Mouse (Mus musculus): Measurements from ENCODE around the gene Palm2. TPM values are rescaled to one million over a fixed set of nuclear protein-coding genes. Genes with fewer than 3 reads are reported as not detected.

The Palm2 gene
- total RNA-seq, 2 experiments from 2014 or later = 10.3 to 43.5 TPM

- DNase-seq (ENCODE audit: low spot score in 2 of 2) = no peak
Observed at GRCm38 (mm10) chr4:57656861-57657260, 222.8 kb downstream of the Palm2 start.

GRCm38 (mm10) chr4:57660470-57660869, 226.4 kb downstream of the Palm2 start:
- no peak for DNase-seq (ENCODE audit: low spot score in 2 of 2)

GRCm38 (mm10) chr4:57666101-57666500, 232.1 kb downstream of the Palm2 start:
- no peak for DNase-seq (ENCODE audit: low spot score in 2 of 2)

GRCm38 (mm10) chr4:57670813-57671469, 236.9 kb downstream of the Palm2 start:
- DNase-seq (ENCODE audit: low spot score in 2 of 2) = peak in 1 of 2 experiments; percentile 41

GRCm38 (mm10) chr4:57672541-57672940, 238.5 kb downstream of the Palm2 start:
- DNase-seq (ENCODE audit: low spot score in 2 of 2) = no peak

- DNase-seq (ENCODE audit: low spot score in 2 of 2) = peak; percentile 91 to 94
Observed at GRCm38 (mm10) chr4:57672996-57673906, 239.2 kb downstream of the Palm2 start.

GRCm38 (mm10) chr4:57674351-57674750, 240.3 kb downstream of the Palm2 start:
- DNase-seq (ENCODE audit: low spot score in 2 of 2) = no peak

- peak; percentile 52 to 60 for DNase-seq (ENCODE audit: low spot score in 2 of 2)
Observed at GRCm38 (mm10) chr4:57675387-57675786, 241.3 kb downstream of the Palm2 start.

GRCm38 (mm10) chr4:57677916-57678315, 243.9 kb downstream of the Palm2 start:
- DNase-seq (ENCODE audit: low spot score in 2 of 2) = no peak

- DNase-seq (ENCODE audit: low spot score in 2 of 2) = no peak
Observed at GRCm38 (mm10) chr4:57678991-57679457, 245.0 kb downstream of the Palm2 start.

- no peak for DNase-seq (ENCODE audit: low spot score in 2 of 2)
Observed at GRCm38 (mm10) chr4:57680186-57680585, 246.1 kb downstream of the Palm2 start.

- DNase-seq (ENCODE audit: low spot score in 2 of 2) = no peak
Observed at GRCm38 (mm10) chr4:57681511-57681910, 247.5 kb downstream of the Palm2 start.

- no peak for DNase-seq (ENCODE audit: low spot score in 2 of 2)
Observed at GRCm38 (mm10) chr4:57682341-57682740, 248.3 kb downstream of the Palm2 start.

GRCm38 (mm10) chr4:57682944-57683343, 248.9 kb downstream of the Palm2 start:
- no peak for DNase-seq (ENCODE audit: low spot score in 2 of 2)

- DNase-seq (ENCODE audit: low spot score in 2 of 2) = no peak
Observed at GRCm38 (mm10) chr4:57684676-57685215, 250.7 kb downstream of the Palm2 start.

GRCm38 (mm10) chr4:57686736-57687135, 252.7 kb downstream of the Palm2 start:
- DNase-seq (ENCODE audit: low spot score in 2 of 2) = no peak

- DNase-seq (ENCODE audit: low spot score in 2 of 2) = no peak
Observed at GRCm38 (mm10) chr4:57687583-57687982, 253.5 kb downstream of the Palm2 start.

GRCm38 (mm10) chr4:57688131-57688530, 254.1 kb downstream of the Palm2 start:
- DNase-seq (ENCODE audit: low spot score in 2 of 2) = no peak

- DNase-seq (ENCODE audit: low spot score in 2 of 2) = no peak
Observed at GRCm38 (mm10) chr4:57690001-57690400, 256.0 kb downstream of the Palm2 start.

GRCm38 (mm10) chr4:57690805-57691204, 256.8 kb downstream of the Palm2 start:
- DNase-seq (ENCODE audit: low spot score in 2 of 2) = no peak

GRCm38 (mm10) chr4:57694356-57695136, 260.5 kb downstream of the Palm2 start:
- DNase-seq (ENCODE audit: low spot score in 2 of 2) = no peak
